Mouse (Mus musculus) lung, embryonic 14.5 days (tissue): Measurements from ENCODE around the gene Nt5c3. TPM values are rescaled to one million over a fixed set of nuclear protein-coding genes. Genes with fewer than 3 reads are reported as not detected.

Experiments used
- ATAC-seq: fragments of 200-750 bp; cut with Nextera tagmentation; 2 replicates; pipeline ENCODE4 v1.8.0; 2017; ENCODE audit warnings: mild to moderate bottlenecking, moderate TSS enrichment, moderate library complexity; ENCODE audit not compliant: insufficient read depth
- DNase-seq: peaks from one replicate; pipeline ENCODE4 v3.0.0-alpha.2; 2015
- H3K27ac ChIP-seq: fragments of 300-500 bp; sonication (generic); 2 replicates; pipeline ENCODE4 v1.5.1; 2014; ENCODE audit warnings: low read depth, mild to moderate bottlenecking, moderate library complexity
- H3K27me3 ChIP-seq: fragments of 300-500 bp; sonication (generic); 2 replicates; pipeline ENCODE4 v1.6.1; 2014; ENCODE audit warnings: low read length, control low read depth; ENCODE audit not compliant: insufficient read depth
- H3K36me3 ChIP-seq: fragments of 300-500 bp; sonication (generic); 2 replicates; pipeline ENCODE4 v1.6.1; 2014; ENCODE audit warnings: control low read depth; ENCODE audit not compliant: insufficient read depth
- H3K4me1 ChIP-seq: fragments of 300-500 bp; sonication (generic); 2 replicates; pipeline ENCODE4 v1.6.1; 2014; ENCODE audit warnings: antibody characterized with exemption, control low read depth; ENCODE audit not compliant: insufficient read depth
- H3K4me2 ChIP-seq: fragments of 300-500 bp; sonication (generic); 2 replicates; pipeline ENCODE4 v1.6.1; 2014; ENCODE audit warnings: mild to moderate bottlenecking
- H3K4me3 ChIP-seq: fragments of 300-500 bp; sonication (generic); 2 replicates; pipeline ENCODE4 v1.5.1; 2014; ENCODE audit warnings: low read depth, low read length
- H3K9ac ChIP-seq: fragments of 300-500 bp; sonication (generic); 2 replicates; pipeline ENCODE4 v1.6.1; 2014
- H3K9me3 ChIP-seq: fragments of 300-500 bp; sonication (generic); 2 replicates; pipeline ENCODE4 v1.6.1; 2016; ENCODE audit warnings: low read depth, low read length, control low read depth
- CTCF ChIP-seq: IDR thresholded peaks from 2 replicates; pipeline ENCODE4 v1.5.1; 2016; ENCODE audit warnings: antibody characterized with exemption, low read depth
- WGBS: fragments of 180-500 bp; shearing (Covaris S2); extraction: QIAGEN DNeasy Blood & Tissue Kit; methylation state at CpG from one replicate; pipeline ENCODE4 v1.1.7; 2014; 5-methylcytosine and 5-hydroxymethylcytosine counted together
- polyA plus RNA-seq: library from polyadenylated mRNA; unstranded; fragments of >200 nt; fragmentation: Nextera tagmentation; extraction: Ambion mirVana; gene quantifications from 2 replicates; pipeline ENCODE4 v1.2.1, GENCODE M21; 2014

Gene Nt5c3
- polyA plus RNA-seq, 1 experiment from 2014 or later = 60.7 TPM

- DNase-seq = no peak
- no peaks in the 10 kb centered on the region for H3K27me3 ChIP-seq
- TF ChIP-seq CTCF = no peak
- no peak overlapping the region for H3K4me3 ChIP-seq
- H3K4me1 ChIP-seq = no peaks in the 10 kb centered on the region
- no peak for ATAC-seq
- no peak overlapping the region for H3K27ac ChIP-seq
- H3K9ac ChIP-seq = no peak overlapping the region
- peaks cover 53% of the 10 kb centered on the region for H3K36me3 ChIP-seq
- no peak overlapping the region for H3K4me2 ChIP-seq
- WGBS = 85% methylated on average over 5 of the region's 5 CpGs
- H3K9me3 ChIP-seq = no peaks in the 10 kb centered on the region
Measured at GRCm38 (mm10) chr6:56856748-56857147, 67.0 kb downstream of the Nt5c3 start.

GRCm38 (mm10) chr6:56854803-56855202, 68.9 kb downstream of the Nt5c3 start:
- H3K4me2 ChIP-seq = no peak overlapping the region
- H3K27me3 ChIP-seq = no peaks in the 10 kb centered on the region
- no peaks in the 10 kb centered on the region for H3K9me3 ChIP-seq
- no peak for TF ChIP-seq CTCF
- no peaks in the 10 kb centered on the region for H3K4me1 ChIP-seq
- no peak overlapping the region for H3K27ac ChIP-seq
- ATAC-seq (no peak), DNase-seq (no peak)
- no peak overlapping the region for H3K4me3 ChIP-seq
- H3K36me3 ChIP-seq = peaks cover 64% of the 10 kb centered on the region
- no peak overlapping the region for H3K9ac ChIP-seq
- 92% methylated on average over 8 of the region's 8 CpGs for WGBS

GRCm38 (mm10) chr6:56850315-56850714, 73.4 kb downstream of the Nt5c3 start:
- Histone ChIP-seq H3K9me3 (no peaks in the 10 kb centered on the region), H3K4me1 (no peaks in the 10 kb centered on the region), H3K4me3 (no peak overlapping the region), H3K27me3 (no peaks in the 10 kb centered on the region), H3K4me2 (no peak overlapping the region), H3K36me3 (peaks cover 43% of the 10 kb centered on the region), H3K9ac (no peak overlapping the region), H3K27ac (no peak overlapping the region)
- DNase-seq (peak; percentile 19), ATAC-seq (no peak)
- 70% methylated on average over 7 of the region's 7 CpGs for WGBS
- TF ChIP-seq CTCF = peak; percentile 22; the same call in 1 of the 2 replicates

GRCm38 (mm10) chr6:56848974-56849373, 74.8 kb downstream of the Nt5c3 start:
- no peak overlapping the region for H3K9ac ChIP-seq
- no peak overlapping the region for H3K27ac ChIP-seq
- 81% methylated on average over 3 of the region's 3 CpGs for WGBS
- no peak overlapping the region for H3K4me3 ChIP-seq
- DNase-seq (no peak), ATAC-seq (no peak)
- peaks cover 41% of the 10 kb centered on the region for H3K36me3 ChIP-seq
- H3K4me1 ChIP-seq = no peaks in the 10 kb centered on the region
- no peaks in the 10 kb centered on the region for H3K27me3 ChIP-seq
- TF ChIP-seq CTCF = no peak
- H3K9me3 ChIP-seq = no peaks in the 10 kb centered on the region
- H3K4me2 ChIP-seq = no peak overlapping the region

- no peak for TF ChIP-seq CTCF
- Histone ChIP-seq H3K27ac (no peak overlapping the region), H3K9me3 (no peaks in the 10 kb centered on the region), H3K4me3 (no peak overlapping the region), H3K4me1 (no peaks in the 10 kb centered on the region), H3K27me3 (no peaks in the 10 kb centered on the region), H3K4me2 (no peak overlapping the region), H3K9ac (no peak overlapping the region), H3K36me3 (peaks cover 17% of the 10 kb centered on the region)
- ATAC-seq (no peak), DNase-seq (no peak)
- WGBS = 88% methylated on average over 2 of the region's 2 CpGs
Measured at GRCm38 (mm10) chr6:56844365-56844764, 79.4 kb downstream of the Nt5c3 start.

- 80% methylated on average over 3 of the region's 3 CpGs for WGBS
- ATAC-seq (no peak), DNase-seq (no peak)
- H3K9ac ChIP-seq = no peak overlapping the region
- H3K36me3 ChIP-seq = peaks cover 22% of the 10 kb centered on the region
- no peak overlapping the region for H3K27ac ChIP-seq
- H3K4me2 ChIP-seq = no peak overlapping the region
- no peaks in the 10 kb centered on the region for H3K9me3 ChIP-seq
- no peaks in the 10 kb centered on the region for H3K4me1 ChIP-seq
- no peaks in the 10 kb centered on the region for H3K27me3 ChIP-seq
- H3K4me3 ChIP-seq = no peak overlapping the region
- no peak for TF ChIP-seq CTCF
Measured at GRCm38 (mm10) chr6:56843229-56843628, 80.5 kb downstream of the Nt5c3 start.

GRCm38 (mm10) chr6:56837621-56838020, 86.1 kb downstream of the Nt5c3 start:
- Histone ChIP-seq H3K36me3 (peaks cover 44% of the 10 kb centered on the region), H3K27ac (no peak overlapping the region), H3K4me2 (no peak overlapping the region), H3K27me3 (no peaks in the 10 kb centered on the region), H3K9me3 (no peaks in the 10 kb centered on the region), H3K4me1 (no peaks in the 10 kb centered on the region), H3K9ac (no peak overlapping the region), H3K4me3 (no peak overlapping the region)
- DNase-seq (no peak), ATAC-seq (no peak)
- WGBS = 89% methylated on average over 3 of the region's 3 CpGs
- TF ChIP-seq CTCF = no peak

GRCm38 (mm10) chr6:56837166-56837565, 86.6 kb downstream of the Nt5c3 start:
- Histone ChIP-seq H3K9me3 (no peaks in the 10 kb centered on the region), H3K27me3 (no peaks in the 10 kb centered on the region), H3K9ac (no peak overlapping the region), H3K4me3 (no peak overlapping the region), H3K4me2 (no peak overlapping the region), H3K36me3 (peaks cover 44% of the 10 kb centered on the region), H3K27ac (no peak overlapping the region), H3K4me1 (no peaks in the 10 kb centered on the region)
- no peak for ATAC-seq
- no peak for TF ChIP-seq CTCF
- no peak for DNase-seq
- WGBS = 93% methylated on average over 12 of the region's 12 CpGs
